14 mouse cellular contexts compared by ENCODE assay signal in the genomic region with DNA sequence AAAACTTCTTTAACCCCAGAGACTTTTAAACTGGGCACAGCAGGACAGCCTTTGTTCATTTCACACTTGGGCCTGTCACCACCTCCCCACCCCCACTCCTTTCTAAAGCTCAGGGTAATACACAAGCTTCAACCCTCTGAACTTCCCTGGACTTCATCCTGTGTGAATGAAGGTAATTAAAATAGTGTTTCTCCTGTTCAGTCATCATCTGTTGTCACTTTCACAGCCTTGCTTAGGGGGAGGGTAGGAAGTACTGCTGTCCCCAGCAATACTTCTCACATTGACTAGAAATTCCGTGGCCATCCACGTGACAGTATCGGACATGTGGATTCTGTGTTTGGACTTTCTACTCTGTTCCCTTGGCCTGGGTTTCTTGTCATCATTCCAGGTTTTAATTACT. TPM values are rescaled to one million over a fixed set of nuclear protein-coding genes. Genes with fewer than 3 reads are reported as not detected.
A peak's percentile ranks its signal among the peaks of the same experiment; 100 is the strongest.
DNase-seq lines count a peak whose midpoint lies in the region; ATAC-seq and TF ChIP-seq lines count a peak whose summit lies in the region.
"Had no signal": no experiment of that assay in that cellular context is flagged by ENCODE, and none has a peak within 500 bp of the region (broad histone marks: within the 10 kb centered on the region; RNA-seq: fewer than 3 reads in every experiment).

No protein-coding gene starts in this region.

- ATAC-seq in midbrain, embryonic 12.5 days (ENCODE audit: low FRiP score, low read depth) = peak; percentile 9; the same call in 1 of the 2 replicates
- no peak for ATAC-seq in midbrain, embryonic 13.5 days
- peak; percentile 29; the same call in 1 of the 2 replicates for ATAC-seq in heart, embryonic 13.5 days (ENCODE audit: extremely low read depth, insufficient number of reproducible peaks, low FRiP score, low TSS enrichment)
- ATAC-seq: CD4-positive, CD25-positive, alpha-beta regulatory T cell, adult 4 months had no signal

- H3K27me3 ChIP-seq in kidney, adult 2 months (replicated peaks; ENCODE audit: control insufficient read depth, insufficient read depth, low read length) = no peaks in the 10 kb centered on the region
- H3K27me3 ChIP-seq in midbrain, embryonic 12.5 days = peaks cover 31% of the 10 kb centered on the region
- H3K27me3 ChIP-seq in midbrain, embryonic 13.5 days = peaks cover 35% of the 10 kb centered on the region
- no peaks in the 10 kb centered on the region for H3K27me3 ChIP-seq in heart, embryonic 13.5 days (replicated peaks)
- H3K27me3 ChIP-seq in small intestine, adult 2 months (ENCODE audit: control insufficient read depth, insufficient read depth, low read length) = no peaks in the 10 kb centered on the region

- no peak overlapping the region for H3K4me2 ChIP-seq in midbrain, embryonic 12.5 days (replicated peaks)
- no peak overlapping the region for H3K4me2 ChIP-seq in midbrain, embryonic 13.5 days (replicated peaks)
- peak overlapping the region; percentile 29; the same call in 1 of the 2 replicates for H3K4me2 ChIP-seq in heart, embryonic 13.5 days
- H3K4me2 ChIP-seq: liver, embryonic 15.5 days had no signal

- WGBS in kidney, adult 2 months = 37% methylated on average over 3 of the region's 3 CpGs
- 1% methylated on average over 3 of the region's 3 CpGs for WGBS in midbrain, embryonic 12.5 days
- 10% methylated on average over 3 of the region's 3 CpGs for WGBS in midbrain, embryonic 13.5 days
- 8% methylated on average over 3 of the region's 3 CpGs for WGBS in heart, embryonic 13.5 days
- 15% methylated on average over 3 of the region's 3 CpGs for WGBS in small intestine, adult 2 months

- H3K9me3 ChIP-seq in midbrain, embryonic 12.5 days = no peaks in the 10 kb centered on the region
- H3K9me3 ChIP-seq in midbrain, embryonic 13.5 days = no peaks in the 10 kb centered on the region
- H3K9me3 ChIP-seq in heart, embryonic 13.5 days = no peaks in the 10 kb centered on the region
- H3K9me3 ChIP-seq: liver, embryonic 15.5 days had no signal

- no peak for TF ChIP-seq CTCF in kidney, adult 2 months (conservative IDR thresholded peaks at IDR 0.05; ENCODE audit: insufficient read depth, insufficient read length, low read depth, low read length)
- no peak for TF ChIP-seq CTCF in small intestine, adult 2 months (IDR thresholded peaks at IDR 0.05; ENCODE audit: extremely low read depth, insufficient read length, insufficient replicate concordance, low read depth, low read length)

- no peaks in the 10 kb centered on the region for H3K36me3 ChIP-seq in kidney, adult 2 months (ENCODE audit: control insufficient read depth, insufficient read depth, low read length)
- H3K36me3 ChIP-seq in midbrain, embryonic 12.5 days = no peaks in the 10 kb centered on the region
- no peaks in the 10 kb centered on the region for H3K36me3 ChIP-seq in midbrain, embryonic 13.5 days
- 0 out of 2 replicates have a peak, but pooled peaks cover 1% of the 10 kb centered on the region for H3K36me3 ChIP-seq in heart, embryonic 13.5 days
- H3K36me3 ChIP-seq in small intestine, adult 2 months (ENCODE audit: control insufficient read depth, insufficient read depth, low read length) = peaks cover 19% of the 10 kb centered on the region

- no peak overlapping the region for H3K4me3 ChIP-seq in kidney, adult 2 months (ENCODE audit: insufficient read depth, low read depth, low read length)
- H3K4me3 ChIP-seq in midbrain, embryonic 12.5 days = no peak overlapping the region
- no peak overlapping the region for H3K4me3 ChIP-seq in midbrain, embryonic 13.5 days (replicated peaks)
- H3K4me3 ChIP-seq in heart, embryonic 13.5 days = no peak overlapping the region
- H3K4me3 ChIP-seq in small intestine, adult 2 months (ENCODE audit: low read depth, low read length) = no peak overlapping the region
- H3K4me3 ChIP-seq: heart, adult 2 months; liver, embryonic 15.5 days had no signal

- no peak for TF ChIP-seq POLR2A in kidney, adult 2 months (IDR thresholded peaks at IDR 0.05; ENCODE audit: low read depth, low read length)
- TF ChIP-seq POLR2A in small intestine, adult 2 months (IDR thresholded peaks at IDR 0.05; ENCODE audit: low read depth, low read length) = no peak

- H3K27ac ChIP-seq in kidney, adult 2 months (ENCODE audit: insufficient read depth, low read depth, low read length) = no peak overlapping the region
- H3K27ac ChIP-seq in midbrain, embryonic 12.5 days (replicated peaks) = no peak overlapping the region
- H3K27ac ChIP-seq in midbrain, embryonic 13.5 days = no peak overlapping the region
- H3K27ac ChIP-seq in heart, embryonic 13.5 days (replicated peaks) = peak overlapping the region; percentile 57
- H3K27ac ChIP-seq in small intestine, adult 2 months (ENCODE audit: insufficient read depth, low read depth, low read length) = peak overlapping the region; percentile 65
- H3K27ac ChIP-seq: heart, adult 2 months; liver, embryonic 15.5 days had no signal

- H3K9ac ChIP-seq in midbrain, embryonic 12.5 days (replicated peaks) = no peak overlapping the region
- no peak overlapping the region for H3K9ac ChIP-seq in midbrain, embryonic 13.5 days (replicated peaks)
- H3K9ac ChIP-seq in heart, embryonic 13.5 days = no peak overlapping the region
- H3K9ac ChIP-seq: liver, embryonic 15.5 days had no signal

- DNase-seq in kidney, adult 2 months = peak; percentile 87
- no peak for DNase-seq in kidney, postnatal 10 days
- DNase-seq in right cerebral cortex, postnatal 36 days (ENCODE audit: low spot score in 2 of 2) = no peak
- no peak for DNase-seq in urinary bladder, postnatal 36 days (ENCODE audit: low spot score in 2 of 2)
- DNase-seq: adrenal gland, postnatal 14 days; thymus, postnatal 25 days had no signal

- peaks cover 20% of the 10 kb centered on the region for H3K4me1 ChIP-seq in kidney, adult 2 months (ENCODE audit: control insufficient read depth, insufficient read depth, low read length)
- H3K4me1 ChIP-seq in midbrain, embryonic 12.5 days = peaks cover 21% of the 10 kb centered on the region
- peaks cover 15% of the 10 kb centered on the region for H3K4me1 ChIP-seq in midbrain, embryonic 13.5 days (replicated peaks)
- H3K4me1 ChIP-seq in heart, embryonic 13.5 days = peaks cover 51% of the 10 kb centered on the region
- H3K4me1 ChIP-seq in small intestine, adult 2 months (ENCODE audit: control insufficient read depth, insufficient read depth, insufficient read length, low read length) = peaks cover 16% of the 10 kb centered on the region

RNA-seq across cellular contexts. Expression of gene Epha1, which starts 3.2 kb away (rescaled TPM):
- polyA plus RNA-seq in kidney, adult 2 months (2012; rRNA removed) = 17.0 and 20.0 TPM in 2 replicates
- polyA plus RNA-seq in midbrain, embryonic 12.5 days (2016; fragmentation: Nextera tagmentation; extraction: Ambion mirVana) = 0.81 and 1.3 TPM in 2 replicates
- polyA plus RNA-seq in midbrain, embryonic 13.5 days (2015; fragmentation: Nextera tagmentation; extraction: Ambion mirVana) = 0.24 TPM in 2 replicates
- polyA plus RNA-seq in heart, embryonic 13.5 days (2015; fragmentation: Nextera tagmentation; extraction: Ambion mirVana) = 3.3 and 3.4 TPM in 2 replicates
- 28.8 and 64.8 TPM in 2 replicates for polyA plus RNA-seq in small intestine, adult 2 months (2012; rRNA removed)

RNA-seq across cellular contexts. Expression of gene Zyx, which starts 20.4 kb away (rescaled TPM):
- polyA plus RNA-seq in kidney, adult 2 months (2012; rRNA removed) = 90.0 and 94.2 TPM in 2 replicates
- polyA plus RNA-seq in midbrain, embryonic 12.5 days (2016; fragmentation: Nextera tagmentation; extraction: Ambion mirVana) = 66.7 and 71.5 TPM in 2 replicates
- 43.2 and 46.2 TPM in 2 replicates for polyA plus RNA-seq in midbrain, embryonic 13.5 days (2015; fragmentation: Nextera tagmentation; extraction: Ambion mirVana)
- 156 and 173 TPM in 2 replicates for polyA plus RNA-seq in heart, embryonic 13.5 days (2015; fragmentation: Nextera tagmentation; extraction: Ambion mirVana)
- polyA plus RNA-seq in small intestine, adult 2 months (2012; rRNA removed) = 104 and 222 TPM in 2 replicates

RNA-seq across cellular contexts. Expression of gene Tas2r143, which starts 30.2 kb away (rescaled TPM):
- polyA plus RNA-seq in kidney, adult 2 months (2012; rRNA removed) = not detected in 2 replicates
- not detected in 2 replicates for polyA plus RNA-seq in midbrain, embryonic 12.5 days (2016; fragmentation: Nextera tagmentation; extraction: Ambion mirVana)
- not detected in 2 replicates for polyA plus RNA-seq in midbrain, embryonic 13.5 days (2015; fragmentation: Nextera tagmentation; extraction: Ambion mirVana)
- not detected in 2 replicates for polyA plus RNA-seq in heart, embryonic 13.5 days (2015; fragmentation: Nextera tagmentation; extraction: Ambion mirVana)
- polyA plus RNA-seq in small intestine, adult 2 months (2012; rRNA removed) = not detected in 2 replicates
- polyA plus RNA-seq: CD4-positive, CD25-positive, alpha-beta regulatory T cell, adult 4 months; kidney, embryonic 14.5 days; liver, embryonic 15.5 days had no signal

RNA-seq across cellular contexts. Expression of gene Tas2r135, which starts 35.4 kb away (rescaled TPM):
- polyA plus RNA-seq in kidney, adult 2 months (2012; rRNA removed) = not detected in 2 replicates
- polyA plus RNA-seq in midbrain, embryonic 12.5 days (2016; fragmentation: Nextera tagmentation; extraction: Ambion mirVana) = not detected in 2 replicates
- polyA plus RNA-seq in midbrain, embryonic 13.5 days (2015; fragmentation: Nextera tagmentation; extraction: Ambion mirVana) = not detected in 2 replicates
- not detected in 2 replicates for polyA plus RNA-seq in heart, embryonic 13.5 days (2015; fragmentation: Nextera tagmentation; extraction: Ambion mirVana)
- polyA plus RNA-seq in small intestine, adult 2 months (2012; rRNA removed) = not detected in 2 replicates
- polyA plus RNA-seq: CD4-positive, CD25-positive, alpha-beta regulatory T cell, adult 4 months; heart, adult 2 months; kidney, embryonic 14.5 days; liver, embryonic 15.5 days had no signal

RNA-seq across cellular contexts. Expression of gene Fam131b, which starts 45.4 kb away (rescaled TPM):
- polyA plus RNA-seq in kidney, adult 2 months (2012; rRNA removed) = 0.05 TPM in 2 replicates
- polyA plus RNA-seq in midbrain, embryonic 12.5 days (2016; fragmentation: Nextera tagmentation; extraction: Ambion mirVana) = 4.2 and 4.9 TPM in 2 replicates
- polyA plus RNA-seq in midbrain, embryonic 13.5 days (2015; fragmentation: Nextera tagmentation; extraction: Ambion mirVana) = 5.4 and 5.7 TPM in 2 replicates
- polyA plus RNA-seq in heart, embryonic 13.5 days (2015; fragmentation: Nextera tagmentation; extraction: Ambion mirVana) = 0.17 TPM in 2 replicates
- 0.10 and 0.19 TPM in 2 replicates for polyA plus RNA-seq in small intestine, adult 2 months (2012; rRNA removed)
- polyA plus RNA-seq: CD4-positive, CD25-positive, alpha-beta regulatory T cell, adult 4 months; liver, embryonic 15.5 days had no signal

Comparison
In these comparisons a context has a peak if more than half of its experiments do, and no peak if none do; other contexts are left out.
1. H3K27ac ChIP-seq: peak in heart, embryonic 13.5 days (single experiment) and small intestine, adult 2 months (single experiment); none in kidney, adult 2 months (single experiment), midbrain, embryonic 12.5 days (single experiment) and midbrain, embryonic 13.5 days (single experiment).